Mouse (Mus musculus) heart, postnatal 36 days (tissue): ENCODE data around the gene Amot. TPM values are rescaled to one million over a fixed set of nuclear protein-coding genes. Genes with fewer than 3 reads are reported as not detected.
A peak's percentile ranks its signal among the peaks of the same experiment; 100 is the strongest.

ENCODE experiments used
- DNase-seq, 2 experiments: peaks; one replicate each; pipeline ENCODE4 v3.0.0; 2021 to 2022
- intact Hi-C: fragments of 180-260 bp; cut with DNase I; formaldehyde crosslinking; loops from one replicate; pipeline ENCODE4 v1.15.1; 2025
- total RNA-seq, 2 experiments: library from RNA; stranded (reverse); gene quantifications; 2 replicates each; pipeline ENCODE4 v1.2.3; 2021

The Amot gene
- 1 to 10 TPM; 5.9 to 8.2 TPM for total RNA-seq

GRCm38 (mm10) chrX:145504717-145505415 is at the start of gene Amot:
Gene Amot, minus strand, starts transcription at chrX:145505181.
- DNase-seq = peak; percentile 80 to 82

GRCm38 (mm10) chrX:145545060-145545459 is 40.1 kb upstream of the Amot start:
- intact Hi-C loops = no loop called here
- no peak for DNase-seq

More at GRCm38 (mm10) chrX:145504717-145505415, at the start of gene Amot:
- intact Hi-C loops = loop anchor here (10.0 kb wide), 1 partner anchor 1190 kb away; the partner anchor contains the start of gene Alg13

GRCm38 (mm10) chrX:145543602-145544490 is 38.9 kb upstream of the Amot start:
- DNase-seq = no peak
- intact Hi-C loops = loop anchor here (5.0 kb wide), 1 partner anchor 128 kb away; no protein-coding TSS in a partner anchor

GRCm38 (mm10) chrX:145541050-145541449 is 36.1 kb upstream of the Amot start:
- intact Hi-C loops = loop anchor here (5.0 kb wide), 1 partner anchor 131 kb away; no protein-coding TSS in a partner anchor
- DNase-seq = no peak

- intact Hi-C loops = loop anchor here (5.0 kb wide), 1 partner anchor 132 kb away; no protein-coding TSS in a partner anchor
- DNase-seq = no peak
Measured at GRCm38 (mm10) chrX:145540321-145540720, 35.3 kb upstream of the Amot start.

GRCm38 (mm10) chrX:145529602-145530001 is 24.6 kb upstream of the Amot start:
- intact Hi-C loops = no loop called here

GRCm38 (mm10) chrX:145516322-145517066 is 11.5 kb upstream of the Amot start:
- no peak for DNase-seq
- intact Hi-C loops = no loop called here

More at GRCm38 (mm10) chrX:145529602-145530001, 24.6 kb upstream of the Amot start:
- no peak for DNase-seq

- intact Hi-C loops = no loop called here
- no peak for DNase-seq
Measured at GRCm38 (mm10) chrX:145515498-145516158, 10.6 kb upstream of the Amot start.

- intact Hi-C loops = no loop called here
- no peak for DNase-seq
Measured at GRCm38 (mm10) chrX:145510675-145511074, 5.7 kb upstream of the Amot start.

- intact Hi-C loops = loop anchor here (10.0 kb wide), 1 partner anchor 1191 kb away; the partner anchor contains the start of gene Alg13
- DNase-seq = peak; percentile 62 to 63
Measured at GRCm38 (mm10) chrX:145505457-145506201, 648 bp upstream of the Amot start.

GRCm38 (mm10) chrX:145501666-145502355 is 3.2 kb downstream of the Amot start:
- DNase-seq = no peak
- intact Hi-C loops = loop anchor here (10.0 kb wide), 1 partner anchor 1187 kb away; the partner anchor contains the start of gene Alg13

- intact Hi-C loops = no loop called here
- DNase-seq = no peak
Measured at GRCm38 (mm10) chrX:145499101-145499500, 5.9 kb downstream of the Amot start.

GRCm38 (mm10) chrX:145498691-145499090 is 6.3 kb downstream of the Amot start:
- no peak for DNase-seq
- intact Hi-C loops = no loop called here

GRCm38 (mm10) chrX:145497486-145497885 is 7.5 kb downstream of the Amot start:
- intact Hi-C loops = no loop called here
- no peak for DNase-seq

GRCm38 (mm10) chrX:145495381-145495780 is 9.6 kb downstream of the Amot start:
- intact Hi-C loops = no loop called here
- DNase-seq = no peak

GRCm38 (mm10) chrX:145490821-145491220 is 14.2 kb downstream of the Amot start:
- intact Hi-C loops = no loop called here
- no peak for DNase-seq

- intact Hi-C loops = no loop called here
- DNase-seq = no peak
Measured at GRCm38 (mm10) chrX:145490417-145490816, 14.6 kb downstream of the Amot start.

GRCm38 (mm10) chrX:145489950-145490349 is 15.0 kb downstream of the Amot start:
- intact Hi-C loops = no loop called here
- DNase-seq = no peak

GRCm38 (mm10) chrX:145485495-145485894 is 19.5 kb downstream of the Amot start:
- intact Hi-C loops = no loop called here
- DNase-seq = no peak
